Mouse (Mus musculus): ENCODE measurements around the gene B3galt5. TPM values are rescaled to one million over a fixed set of nuclear protein-coding genes. Genes with fewer than 3 reads are reported as not detected.

The B3galt5 gene
- total RNA-seq, 2 experiments from 2014 or later = 0.28 TPM; not detected in 1

Other genes starting within 250 kb of the B3galt5 start
- gene Psmg1, start 244.8 kb upstream of the B3galt5 start, total RNA-seq (2014; fragmentation: Nextera tagmentation) = 79.9 and 88.8 TPM in 2 replicates
- gene Psmg1, start 244.8 kb upstream of the B3galt5 start, total RNA-seq (2017) = 61.7 and 78.0 TPM in 2 replicates
- 66.3 and 76.7 TPM in 2 replicates for gene Brwd1, start 153.3 kb upstream of the B3galt5 start, total RNA-seq (2014; fragmentation: Nextera tagmentation)
- 56.5 and 66.8 TPM in 2 replicates for gene Brwd1, start 153.3 kb upstream of the B3galt5 start, total RNA-seq (2017)
- gene Hmgn1, start 108.1 kb upstream of the B3galt5 start, total RNA-seq (2014; fragmentation: Nextera tagmentation) = 204 and 213 TPM in 2 replicates
- gene Hmgn1, start 108.1 kb upstream of the B3galt5 start, total RNA-seq (2017) = 395 and 654 TPM in 2 replicates
- 14.2 and 16.5 TPM in 2 replicates for gene Wrb, start 90.4 kb upstream of the B3galt5 start, total RNA-seq (2014; fragmentation: Nextera tagmentation)
- gene Wrb, start 90.4 kb upstream of the B3galt5 start, total RNA-seq (2017) = 11.1 and 25.0 TPM in 2 replicates
- not detected in 2 replicates for gene Lca5l, start 43.5 kb upstream of the B3galt5 start, total RNA-seq (2014; fragmentation: Nextera tagmentation)
- not detected in 2 replicates for gene Lca5l, start 43.5 kb upstream of the B3galt5 start, total RNA-seq (2017)
- 2.6 TPM in 1 of 2 replicates, not detected in the other for gene Sh3bgr, start 35.4 kb upstream of the B3galt5 start, total RNA-seq (2014; fragmentation: Nextera tagmentation)
- gene Sh3bgr, start 35.4 kb upstream of the B3galt5 start, total RNA-seq (2017) = not detected in 2 replicates
- gene Itgb2l, start 207.8 kb downstream of the B3galt5 start, total RNA-seq (2014; fragmentation: Nextera tagmentation) = 2.0 TPM in 1 of 2 replicates, not detected in the other
- not detected in 2 replicates for gene Itgb2l, start 207.8 kb downstream of the B3galt5 start, total RNA-seq (2017)
- gene Pcp4, start 231.8 kb downstream of the B3galt5 start, total RNA-seq (2014; fragmentation: Nextera tagmentation) = not detected in 2 replicates
- not detected in 2 replicates for gene Pcp4, start 231.8 kb downstream of the B3galt5 start, total RNA-seq (2017)

All from megakaryocyte-erythroid progenitor cell, adult 5-6 weeks (primary cell).